Mouse (Mus musculus) midbrain, embryonic 15.5 days (tissue): ENCODE results near the gene Ebf1. TPM values are rescaled to one million over a fixed set of nuclear protein-coding genes. Genes with fewer than 3 reads are reported as not detected.

Experiments
- ATAC-seq: fragments of 200-750 bp; cut with Nextera tagmentation; replicated peaks from 2 replicates; pipeline ENCODE4 v1.8.0; 2017; ENCODE audit warnings: moderate TSS enrichment
- H3K27ac ChIP-seq: fragments of 300-500 bp; sonication (generic); 2 replicates; pipeline ENCODE4 v1.5.1; 2015; ENCODE audit warnings: mild to moderate bottlenecking, inconsistent platforms
- H3K27me3 ChIP-seq: fragments of 300-500 bp; sonication (generic); replicated peaks from 2 replicates; pipeline ENCODE4 v1.6.1; 2015; ENCODE audit warnings: inconsistent platforms
- H3K36me3 ChIP-seq: fragments of 300-500 bp; sonication (generic); replicated peaks from 2 replicates; pipeline ENCODE4 v1.6.1; 2015; ENCODE audit warnings: inconsistent platforms
- H3K4me1 ChIP-seq: fragments of 300-500 bp; sonication (generic); 2 replicates; pipeline ENCODE4 v1.6.1; 2015; ENCODE audit warnings: inconsistent platforms
- H3K4me2 ChIP-seq: fragments of 300-500 bp; sonication (generic); 2 replicates; pipeline ENCODE4 v1.6.1; 2015; ENCODE audit warnings: inconsistent platforms, mild to moderate bottlenecking, moderate library complexity
- H3K4me3 ChIP-seq: fragments of 300-500 bp; sonication (generic); 2 replicates; pipeline ENCODE4 v1.5.1; 2015; ENCODE audit warnings: mild to moderate bottlenecking, inconsistent platforms
- H3K9ac ChIP-seq: fragments of 300-500 bp; sonication (generic); 2 replicates; pipeline ENCODE4 v1.6.1; 2015; ENCODE audit warnings: mild to moderate bottlenecking, inconsistent platforms
- H3K9me3 ChIP-seq: fragments of 300-500 bp; sonication (generic); 2 replicates; pipeline ENCODE4 v1.6.1; 2016; ENCODE audit warnings: inconsistent platforms
- WGBS: fragments of 180-500 bp; shearing (Covaris S2); methylation state at CpG from one replicate; pipeline ENCODE4 v1.1.7; 2015; ENCODE audit warnings: mixed read lengths; 5-methylcytosine and 5-hydroxymethylcytosine counted together
- polyA plus RNA-seq: library from polyadenylated mRNA; unstranded; fragments of >200 nt; fragmentation: Nextera tagmentation; extraction: Ambion mirVana; gene quantifications from 2 replicates; pipeline ENCODE4 v1.2.1, GENCODE M21; 2015

The Ebf1 gene
- polyA plus RNA-seq, 1 experiment from 2014 or later: 68.9 TPM

GRCm38 (mm10) chr11:44923138-44923537 lies 306.0 kb downstream of the Ebf1 start:
- no peak overlapping the region for H3K4me3 ChIP-seq
- H3K9me3 ChIP-seq: no peaks in the 10 kb centered on the region
- no peak overlapping the region for H3K9ac ChIP-seq
- H3K36me3 ChIP-seq: no peaks in the 10 kb centered on the region
- H3K4me2 ChIP-seq: no peak overlapping the region
- ATAC-seq: no peak
- no peaks in the 10 kb centered on the region for H3K27me3 ChIP-seq
- no peaks in the 10 kb centered on the region for H3K4me1 ChIP-seq
- 89% methylated on average over 3 of the region's 3 CpGs for WGBS
- no peak overlapping the region for H3K27ac ChIP-seq

GRCm38 (mm10) chr11:44923868-44924508 lies 306.9 kb downstream of the Ebf1 start:
- no peaks in the 10 kb centered on the region for H3K27me3 ChIP-seq
- no peak overlapping the region for H3K9ac ChIP-seq
- no peaks in the 10 kb centered on the region for H3K4me1 ChIP-seq
- WGBS: 84% methylated on average over 10 of the region's 10 CpGs
- H3K36me3 ChIP-seq: no peaks in the 10 kb centered on the region
- H3K4me3 ChIP-seq: no peak overlapping the region
- H3K9me3 ChIP-seq: no peaks in the 10 kb centered on the region
- no peak overlapping the region for H3K27ac ChIP-seq
- no peak for ATAC-seq
- H3K4me2 ChIP-seq: no peak overlapping the region

- no peaks in the 10 kb centered on the region for H3K27me3 ChIP-seq
- no peak for ATAC-seq
- H3K27ac ChIP-seq: no peak overlapping the region
- H3K9me3 ChIP-seq: no peaks in the 10 kb centered on the region
- H3K36me3 ChIP-seq: no peaks in the 10 kb centered on the region
- H3K9ac ChIP-seq: no peak overlapping the region
- H3K4me3 ChIP-seq: no peak overlapping the region
- 47% methylated on average over 8 of the region's 8 CpGs for WGBS
- H3K4me1 ChIP-seq: no peaks in the 10 kb centered on the region
- no peak overlapping the region for H3K4me2 ChIP-seq
Observed at GRCm38 (mm10) chr11:44924896-44925295, 307.8 kb downstream of the Ebf1 start.

GRCm38 (mm10) chr11:44925806-44926525 lies 308.8 kb downstream of the Ebf1 start:
- Histone ChIP-seq H3K9me3 (no peaks in the 10 kb centered on the region), H3K36me3 (no peaks in the 10 kb centered on the region), H3K9ac (no peak overlapping the region), H3K4me2 (no peak overlapping the region), H3K4me1 (no peaks in the 10 kb centered on the region), H3K27me3 (no peaks in the 10 kb centered on the region), H3K4me3 (no peak overlapping the region), H3K27ac (no peak overlapping the region)
- no peak for ATAC-seq
- WGBS: 85% methylated on average over 12 of the region's 12 CpGs

GRCm38 (mm10) chr11:44928403-44928802 lies 311.3 kb downstream of the Ebf1 start:
- H3K27ac ChIP-seq: no peak overlapping the region
- no peaks in the 10 kb centered on the region for H3K36me3 ChIP-seq
- no peak overlapping the region for H3K9ac ChIP-seq
- H3K4me1 ChIP-seq: no peaks in the 10 kb centered on the region
- 96% methylated on average over 6 of the region's 6 CpGs for WGBS
- no peaks in the 10 kb centered on the region for H3K27me3 ChIP-seq
- ATAC-seq: no peak
- H3K9me3 ChIP-seq: no peaks in the 10 kb centered on the region
- H3K4me3 ChIP-seq: no peak overlapping the region
- no peak overlapping the region for H3K4me2 ChIP-seq

GRCm38 (mm10) chr11:44932942-44933483 lies 315.9 kb downstream of the Ebf1 start:
- Histone ChIP-seq H3K4me3 (no peak overlapping the region), H3K36me3 (no peaks in the 10 kb centered on the region), H3K27ac (no peak overlapping the region), H3K4me2 (no peak overlapping the region), H3K4me1 (no peaks in the 10 kb centered on the region), H3K9ac (no peak overlapping the region), H3K27me3 (no peaks in the 10 kb centered on the region), H3K9me3 (no peaks in the 10 kb centered on the region)
- ATAC-seq: no peak
- WGBS: 68% methylated on average over 6 of the region's 6 CpGs

GRCm38 (mm10) chr11:44943781-44944180 lies 326.7 kb downstream of the Ebf1 start:
- Histone ChIP-seq H3K4me1 (no peaks in the 10 kb centered on the region), H3K36me3 (no peaks in the 10 kb centered on the region), H3K4me3 (no peak overlapping the region), H3K9me3 (no peaks in the 10 kb centered on the region), H3K4me2 (no peak overlapping the region), H3K9ac (no peak overlapping the region), H3K27ac (no peak overlapping the region), H3K27me3 (no peaks in the 10 kb centered on the region)
- WGBS: 86% methylated on average over 4 of the region's 4 CpGs
- ATAC-seq: no peak

GRCm38 (mm10) chr11:44944401-44944800 lies 327.3 kb downstream of the Ebf1 start:
- H3K4me1 ChIP-seq: no peaks in the 10 kb centered on the region
- no peak overlapping the region for H3K4me3 ChIP-seq
- no peaks in the 10 kb centered on the region for H3K36me3 ChIP-seq
- H3K9ac ChIP-seq: no peak overlapping the region
- no peak for ATAC-seq
- H3K9me3 ChIP-seq: no peaks in the 10 kb centered on the region
- no peaks in the 10 kb centered on the region for H3K27me3 ChIP-seq
- H3K4me2 ChIP-seq: no peak overlapping the region
- no peak overlapping the region for H3K27ac ChIP-seq
- WGBS: 90% methylated on average over 2 of the region's 2 CpGs

GRCm38 (mm10) chr11:44946618-44947017 lies 329.5 kb downstream of the Ebf1 start:
- Histone ChIP-seq H3K9ac (no peak overlapping the region), H3K27ac (no peak overlapping the region), H3K4me1 (no peaks in the 10 kb centered on the region), H3K9me3 (no peaks in the 10 kb centered on the region), H3K27me3 (no peaks in the 10 kb centered on the region), H3K36me3 (no peaks in the 10 kb centered on the region), H3K4me2 (no peak overlapping the region), H3K4me3 (no peak overlapping the region)
- no peak for ATAC-seq
- 92% methylated on average over 3 of the region's 3 CpGs for WGBS

- no peak overlapping the region for H3K4me2 ChIP-seq
Observed at GRCm38 (mm10) chr11:44948541-44948940, 331.4 kb downstream of the Ebf1 start.

GRCm38 (mm10) chr11:44949140-44949539 lies 332.0 kb downstream of the Ebf1 start:
- H3K27me3 ChIP-seq: no peaks in the 10 kb centered on the region
- H3K27ac ChIP-seq: no peak overlapping the region
- H3K4me1 ChIP-seq: no peaks in the 10 kb centered on the region
- H3K9me3 ChIP-seq: no peaks in the 10 kb centered on the region
- no peak overlapping the region for H3K4me3 ChIP-seq
- H3K36me3 ChIP-seq: no peaks in the 10 kb centered on the region
- no peak overlapping the region for H3K4me2 ChIP-seq
- no peak overlapping the region for H3K9ac ChIP-seq
- WGBS: 81% methylated on average over 3 of the region's 3 CpGs
- ATAC-seq: no peak

More at GRCm38 (mm10) chr11:44948541-44948940, 331.4 kb downstream of the Ebf1 start:
- Histone ChIP-seq H3K36me3 (no peaks in the 10 kb centered on the region), H3K4me3 (no peak overlapping the region), H3K9ac (no peak overlapping the region), H3K4me1 (no peaks in the 10 kb centered on the region), H3K27ac (no peak overlapping the region), H3K27me3 (no peaks in the 10 kb centered on the region), H3K9me3 (no peaks in the 10 kb centered on the region)
- WGBS: 88% methylated on average over 6 of the region's 6 CpGs
- no peak for ATAC-seq

GRCm38 (mm10) chr11:44950319-44950718 lies 333.2 kb downstream of the Ebf1 start:
- no peaks in the 10 kb centered on the region for H3K36me3 ChIP-seq
- H3K4me1 ChIP-seq: no peaks in the 10 kb centered on the region
- no peak overlapping the region for H3K4me2 ChIP-seq
- no peaks in the 10 kb centered on the region for H3K27me3 ChIP-seq
- no peak overlapping the region for H3K4me3 ChIP-seq
- H3K27ac ChIP-seq: no peak overlapping the region
- no peaks in the 10 kb centered on the region for H3K9me3 ChIP-seq
- no peak for ATAC-seq
- no peak overlapping the region for H3K9ac ChIP-seq
- 92% methylated on average over 9 of the region's 9 CpGs for WGBS

GRCm38 (mm10) chr11:44951506-44951905 lies 334.4 kb downstream of the Ebf1 start:
- WGBS: 93% methylated on average over 4 of the region's 4 CpGs
- no peak overlapping the region for H3K27ac ChIP-seq
- no peaks in the 10 kb centered on the region for H3K27me3 ChIP-seq
- no peak overlapping the region for H3K9ac ChIP-seq
- H3K4me3 ChIP-seq: no peak overlapping the region
- no peak overlapping the region for H3K4me2 ChIP-seq
- no peaks in the 10 kb centered on the region for H3K36me3 ChIP-seq
- ATAC-seq: no peak
- H3K4me1 ChIP-seq: no peaks in the 10 kb centered on the region
- no peaks in the 10 kb centered on the region for H3K9me3 ChIP-seq
